Mouse (Mus musculus) midbrain, postnatal 0 days (tissue): ENCODE measurements around the gene D16Ertd472e. TPM values are rescaled to one million over a fixed set of nuclear protein-coding genes. Genes with fewer than 3 reads are reported as not detected.
"Not testable (repeated sequence)": the region's sequence is repeated elsewhere in the genome, so short reads cannot be mapped to it uniquely, and the experiment has no call there.

ENCODE experiments used
- ATAC-seq: fragments of 200-750 bp; cut with Nextera tagmentation; 2 replicates; pipeline ENCODE4 v1.8.0; 2017; ENCODE audit warnings: moderate number of reproducible peaks, mild to moderate bottlenecking, moderate TSS enrichment, moderate library complexity; ENCODE audit not compliant: low FRiP score
- DNase-seq: peaks from one replicate; pipeline ENCODE4 v3.0.0-alpha.2; 2015; ENCODE audit warnings: low spot score
- H3K27ac ChIP-seq: fragments of 300-500 bp; sonication (generic); 2 replicates; pipeline ENCODE4 v1.5.1; 2014; ENCODE audit warnings: low read depth, mild to moderate bottlenecking, low read length, mixed read lengths
- H3K27me3 ChIP-seq: fragments of 300-500 bp; sonication (generic); 2 replicates; pipeline ENCODE4 v1.6.1; 2014; ENCODE audit warnings: low read length, control low read depth, mixed read lengths; ENCODE audit not compliant: insufficient read depth
- H3K36me3 ChIP-seq: fragments of 300-500 bp; sonication (generic); 2 replicates; pipeline ENCODE4 v1.6.1; 2014; ENCODE audit warnings: low read length, control low read depth, mixed read lengths; ENCODE audit not compliant: insufficient read depth
- H3K4me1 ChIP-seq: fragments of 300-500 bp; sonication (generic); 2 replicates; pipeline ENCODE4 v1.6.1; 2014; ENCODE audit warnings: mild to moderate bottlenecking, control low read depth, antibody characterized with exemption, low read length, mixed read lengths; ENCODE audit not compliant: insufficient read depth
- H3K4me2 ChIP-seq: fragments of 300-500 bp; sonication (generic); 2 replicates; pipeline ENCODE4 v1.6.1; 2014; ENCODE audit warnings: low read depth, mild to moderate bottlenecking, low read length, mixed read lengths; ENCODE audit not compliant: poor library complexity, severe bottlenecking
- H3K4me3 ChIP-seq: fragments of 300-500 bp; sonication (generic); 2 replicates; pipeline ENCODE4 v1.5.1; 2014; ENCODE audit warnings: low read depth, mild to moderate bottlenecking, low read length, moderate library complexity
- H3K9ac ChIP-seq: fragments of 300-500 bp; sonication (generic); replicated peaks from 2 replicates; pipeline ENCODE4 v1.6.1; 2014; ENCODE audit warnings: mild to moderate bottlenecking, low read length, moderate library complexity, mixed read lengths; ENCODE audit not compliant: poor library complexity, severe bottlenecking
- H3K9me3 ChIP-seq: fragments of 300-500 bp; sonication (generic); 2 replicates; pipeline ENCODE4 v1.6.1; 2016; ENCODE audit warnings: low read length, control low read depth
- CTCF ChIP-seq: IDR thresholded peaks from 2 replicates; pipeline ENCODE4 v1.5.1; 2016; ENCODE audit warnings: antibody characterized with exemption, mild to moderate bottlenecking
- WGBS: fragments of 180-500 bp; shearing (Covaris S2); extraction: QIAGEN DNeasy Blood & Tissue Kit; methylation state at CpG from one replicate; pipeline ENCODE4 v1.1.7; 2014; 5-methylcytosine and 5-hydroxymethylcytosine counted together
- polyA plus RNA-seq: library from polyadenylated mRNA; unstranded; fragments of >200 nt; fragmentation: Nextera tagmentation; extraction: Ambion mirVana; gene quantifications from 2 replicates; pipeline ENCODE4 v1.2.1, GENCODE M21; 2015
- total RNA-seq: library from RNA; depleted of rRNA; stranded (reverse); fragments of >200 nt; gene quantifications from 2 replicates; pipeline ENCODE4 v1.2.3, GENCODE M21; 2014

The D16Ertd472e gene
- total and polyA plus RNA-seq, 2 experiments from 2014 or later, result 5.6 to 7.1 TPM

DNA sequence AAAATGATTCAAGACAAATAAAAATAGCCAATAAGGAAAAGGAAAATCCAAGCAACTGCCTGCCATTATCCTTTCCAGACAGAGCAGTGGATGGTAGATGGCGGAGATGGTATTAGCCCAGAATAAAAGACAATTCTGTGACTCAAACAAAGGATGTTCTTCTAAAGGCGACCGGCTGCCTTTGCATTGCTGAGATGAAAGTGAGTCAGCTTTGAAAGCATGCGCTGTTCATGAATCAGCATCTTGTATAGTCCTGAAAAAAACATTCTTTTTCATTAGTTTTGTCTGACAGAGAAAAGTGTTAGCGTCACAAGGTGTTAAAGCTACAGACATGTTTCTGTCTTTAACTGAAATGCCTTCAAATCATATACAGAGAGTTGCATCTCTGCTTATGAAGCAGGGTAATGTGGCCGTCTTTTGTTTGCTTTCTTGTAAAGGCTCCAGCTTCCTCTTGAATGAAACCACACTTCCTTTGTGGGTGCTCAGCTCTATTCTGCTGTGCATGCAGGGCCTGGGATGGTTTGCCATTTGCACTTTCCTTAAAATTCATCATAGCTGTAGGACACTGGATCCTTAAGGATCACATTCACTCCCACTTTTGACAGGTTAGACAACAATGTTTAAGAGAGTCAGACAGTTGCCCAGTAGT lies 44.4 kb downstream of the D16Ertd472e start:
- no peak for DNase-seq
- Histone ChIP-seq H3K4me2 (no peak overlapping the region), H3K9ac (no peak overlapping the region), H3K4me1 (no peaks in the 10 kb centered on the region), H3K27ac (no peak overlapping the region), H3K4me3 (no peak overlapping the region), H3K27me3 (no peaks in the 10 kb centered on the region), H3K9me3 (no peaks in the 10 kb centered on the region), H3K36me3 (no peaks in the 10 kb centered on the region)
- 36% methylated on average over 6 of the region's 6 CpGs for WGBS
- TF ChIP-seq CTCF, result no peak
- ATAC-seq, result no peak

DNA sequence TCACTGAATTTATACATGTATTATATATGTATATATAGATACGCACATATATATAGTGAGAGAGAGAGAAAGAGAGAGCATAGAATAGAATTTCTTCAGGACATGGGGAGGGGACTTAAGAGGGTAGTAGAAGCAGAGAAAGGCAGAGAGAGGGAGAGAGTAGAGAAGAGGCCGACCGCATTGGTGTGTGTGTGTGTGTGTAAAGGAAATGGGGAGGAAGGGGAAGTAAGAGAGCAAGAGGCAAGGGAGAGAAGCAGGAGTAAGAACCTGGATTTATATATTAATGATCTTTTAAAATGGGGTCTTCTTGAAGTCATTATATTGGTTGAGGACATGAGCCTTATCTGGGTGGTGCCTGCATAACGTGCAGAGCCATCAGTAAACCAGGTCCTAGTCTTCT lies 53.5 kb downstream of the D16Ertd472e start:
- Histone ChIP-seq H3K36me3 (no peaks in the 10 kb centered on the region), H3K4me1 (no peaks in the 10 kb centered on the region), H3K27me3 (no peaks in the 10 kb centered on the region), H3K4me2 (no peak overlapping the region), H3K9ac (no peak overlapping the region), H3K9me3 (no peaks in the 10 kb centered on the region), H3K27ac (no peak overlapping the region), H3K4me3 (no peak overlapping the region)
- TF ChIP-seq CTCF, result no peak
- WGBS, result 92% methylated on average over 4 of the region's 4 CpGs
- ATAC-seq (no peak), DNase-seq (no peak)

- no peak for DNase-seq
- Histone ChIP-seq H3K9me3 (no peaks in the 10 kb centered on the region), H3K9ac (no peak overlapping the region), H3K4me1 (no peaks in the 10 kb centered on the region), H3K4me2 (no peak overlapping the region), H3K27me3 (no peaks in the 10 kb centered on the region), H3K27ac (no peak overlapping the region), H3K4me3 (no peak overlapping the region), H3K36me3 (no peaks in the 10 kb centered on the region)
- 82% methylated on average over 7 of the region's 7 CpGs for WGBS
- no peak for ATAC-seq
- TF ChIP-seq CTCF, result no peak
These were observed 57.8 kb downstream of the D16Ertd472e start for GRCm38 (mm10) chr16:78518697-78519096.

DNA sequence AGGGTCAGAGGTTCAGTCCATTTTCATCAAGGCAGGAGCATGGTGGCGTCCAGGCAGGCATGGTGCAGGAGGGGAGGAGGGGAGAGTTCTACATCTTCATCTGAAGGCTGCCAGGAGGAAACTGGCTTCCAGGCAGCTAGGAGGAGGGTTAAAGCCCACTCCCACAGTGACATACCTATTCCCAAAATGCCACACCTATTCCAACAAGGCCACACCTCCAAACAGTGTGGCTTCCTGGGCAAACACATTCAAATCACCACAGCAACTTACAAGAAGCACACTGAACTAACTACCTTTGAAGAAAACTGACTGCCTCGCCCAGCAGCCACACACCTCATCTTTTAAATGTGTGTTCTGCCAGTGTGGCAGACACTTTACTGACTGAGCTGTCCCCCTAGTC lies 59.3 kb downstream of the D16Ertd472e start:
- ATAC-seq (no peak), DNase-seq (no peak)
- no peak overlapping the region for H3K9ac ChIP-seq
- no peak overlapping the region for H3K4me2 ChIP-seq
- TF ChIP-seq CTCF, result no peak
- 88% methylated on average over 2 of the region's 2 CpGs for WGBS
- H3K36me3 ChIP-seq, result no peaks in the 10 kb centered on the region
- H3K4me3 ChIP-seq, result no peak overlapping the region
- H3K9me3 ChIP-seq, result no peaks in the 10 kb centered on the region
- H3K27me3 ChIP-seq, result no peaks in the 10 kb centered on the region
- H3K4me1 ChIP-seq, result no peaks in the 10 kb centered on the region
- H3K27ac ChIP-seq, result no peak overlapping the region

- Histone ChIP-seq H3K36me3 (no peaks in the 10 kb centered on the region), H3K4me2 (no peak overlapping the region), H3K4me1 (no peaks in the 10 kb centered on the region), H3K27ac (no peak overlapping the region), H3K9me3 (no peaks in the 10 kb centered on the region), H3K4me3 (no peak overlapping the region), H3K27me3 (no peaks in the 10 kb centered on the region), H3K9ac (no peak overlapping the region)
- 91% methylated on average over 8 of the region's 8 CpGs for WGBS
- TF ChIP-seq CTCF, result no peak
- ATAC-seq (no peak), DNase-seq (no peak)
These were observed 65.0 kb downstream of the D16Ertd472e start for GRCm38 (mm10) chr16:78511526-78511925.

GRCm38 (mm10) chr16:78502492-78502891 lies 74.0 kb downstream of the D16Ertd472e start:
- H3K9ac ChIP-seq, result no peak overlapping the region
- DNase-seq, result no peak
- no peaks in the 10 kb centered on the region for H3K4me1 ChIP-seq
- H3K27ac ChIP-seq, result no peak overlapping the region
- H3K27me3 ChIP-seq, result no peaks in the 10 kb centered on the region
- no peak for TF ChIP-seq CTCF
- H3K4me3 ChIP-seq, result no peak overlapping the region
- H3K4me2 ChIP-seq, result no peak overlapping the region
- no peaks in the 10 kb centered on the region for H3K36me3 ChIP-seq
- 93% methylated on average over 9 of the region's 9 CpGs for WGBS
- H3K9me3 ChIP-seq, result no peaks in the 10 kb centered on the region
- ATAC-seq, result no peak

DNA sequence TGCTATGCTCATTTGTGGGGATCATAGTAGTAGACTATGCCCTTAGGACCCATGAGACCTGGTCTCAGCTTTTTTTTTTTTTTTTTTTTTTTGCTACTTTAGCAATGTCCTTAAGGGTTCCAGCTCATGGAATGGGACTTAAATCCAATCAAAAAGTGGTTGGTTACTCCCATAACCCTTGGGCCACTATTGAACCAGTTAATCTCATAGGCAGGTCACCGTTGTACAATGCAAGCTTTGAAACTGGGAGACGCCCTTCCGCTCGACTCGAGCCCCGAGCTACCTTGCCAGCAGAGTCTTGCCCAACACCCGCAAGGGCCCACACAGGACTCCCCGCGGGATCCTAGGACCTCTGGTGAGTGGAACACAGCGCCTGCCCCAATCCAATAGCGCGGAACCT lies 83.8 kb downstream of the D16Ertd472e start:
- H3K27ac ChIP-seq, DNase-seq, H3K4me2 ChIP-seq, H3K9ac ChIP-seq, H3K4me1 ChIP-seq, H3K4me3 ChIP-seq, H3K9me3 ChIP-seq, ATAC-seq, H3K27me3 ChIP-seq, H3K36me3 ChIP-seq: not testable (repeated sequence)
- 98% methylated on average over 9 of the region's 12 CpGs for WGBS
